Mouse (Mus musculus): ENCODE measurements around the gene Gmpr2.

DNA sequence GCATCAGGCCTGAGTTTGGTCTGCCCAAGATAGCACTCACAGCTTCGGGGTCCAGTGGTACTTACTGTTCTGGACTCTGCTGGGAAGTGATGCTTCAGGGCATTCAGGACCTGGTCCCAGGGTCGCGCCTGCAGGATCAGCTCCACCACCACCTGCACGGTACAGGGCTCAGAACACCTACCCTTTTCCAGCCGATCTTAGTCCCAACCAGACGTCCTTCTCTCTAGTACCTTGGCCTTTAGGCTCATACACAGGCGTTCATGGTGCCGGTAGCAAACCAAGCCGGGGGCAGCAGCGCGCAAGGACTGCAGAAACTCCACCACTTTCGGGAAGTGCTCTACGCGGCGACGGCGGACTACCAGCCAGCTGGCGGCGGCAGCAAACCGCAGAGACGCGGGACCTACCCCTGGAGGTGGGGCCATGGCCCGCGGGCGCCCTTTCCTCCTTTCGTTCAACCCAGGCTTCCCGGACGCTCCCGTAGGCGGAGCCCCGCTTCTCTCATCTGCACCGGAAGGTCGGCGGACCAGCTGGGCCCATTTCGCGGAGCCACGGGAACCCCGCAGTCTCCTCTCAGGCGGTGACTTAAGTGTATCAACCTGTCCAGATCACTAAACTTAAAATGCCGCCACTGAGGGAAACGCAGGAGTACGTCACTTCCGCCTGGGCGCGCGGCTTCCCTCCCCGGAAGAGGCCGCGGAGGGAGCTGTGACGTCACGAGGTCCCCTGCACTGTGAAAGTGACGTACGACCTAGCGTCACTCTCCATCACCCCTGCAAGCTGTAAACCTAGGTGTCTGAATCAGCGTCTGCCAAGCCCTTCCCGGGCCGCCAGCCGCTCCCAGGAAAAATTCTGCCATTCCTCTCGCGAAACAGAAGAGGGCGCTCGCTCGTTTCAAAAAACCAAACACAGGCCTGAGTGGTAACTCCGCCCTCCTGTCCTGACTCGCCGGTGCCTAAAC lies 9.7 kb downstream of the Gmpr2 start, which contains the start of gene Tinf2:
- TF ChIP-seq CTCF (IDR thresholded peaks at IDR 0.05; ENCODE audit: low read depth) (peak; percentile 91), EP300 (IDR thresholded peaks at IDR 0.05; ENCODE audit: low read depth) (peak; percentile 12)
